Mouse (Mus musculus) myocyte (in vitro differentiated cells): ENCODE data around the gene Noxa1. TPM values are rescaled to one million over a fixed set of nuclear protein-coding genes. Genes with fewer than 3 reads are reported as not detected.

ENCODE experiments used
- H3K27me3 ChIP-seq: one replicate; pipeline ENCODE4 v1.6.1; 2011; ENCODE audit not compliant: control insufficient read depth, insufficient read depth, insufficient read length
- H3K36me3 ChIP-seq: one replicate; pipeline ENCODE4 v1.6.1; 2011; ENCODE audit not compliant: control insufficient read depth, insufficient read depth
- H3K4me2 ChIP-seq: one replicate; pipeline ENCODE4 v1.6.1; 2011; ENCODE audit warnings: low read depth, control low read depth
- H3K4me3 ChIP-seq: one replicate; pipeline ENCODE4 v1.5.1; 2011; ENCODE audit warnings: mild to moderate bottlenecking, control low read depth, moderate library complexity
- H3K79me2 ChIP-seq: one replicate; pipeline ENCODE4 v1.6.1; 2011; ENCODE audit not compliant: control insufficient read depth, insufficient read depth
- H3ac ChIP-seq: one replicate; pipeline ENCODE4 v1.6.1; 2011; ENCODE audit not compliant: control insufficient read depth, insufficient read length
- CEBPB ChIP-seq: IDR thresholded peaks from 2 replicates; pipeline ENCODE4 v1.6.1; 2011; ENCODE audit warnings: mild to moderate bottlenecking, moderate library complexity; ENCODE audit not compliant: poor library complexity, insufficient read depth, severe bottlenecking
- E2F4 ChIP-seq: IDR thresholded peaks from one replicate; pipeline ENCODE4 v1.6.1; 2011; ENCODE audit warnings: mild to moderate bottlenecking, control low read depth, moderate library complexity; ENCODE audit not compliant: insufficient read depth
- MAX ChIP-seq: IDR thresholded peaks from one replicate; pipeline ENCODE4 v1.6.1; 2011; ENCODE audit warnings: low read depth, mild to moderate bottlenecking, control low read depth
- MYOD1 ChIP-seq, 3 experiments: IDR thresholded peaks; one replicate each; pipeline ENCODE4 v1.6.1; 2011; ENCODE audit warnings: control low read depth in 2 of 3, low read depth in 2 of 3, mild to moderate bottlenecking in 2 of 3, moderate library complexity in 1 of 3; ENCODE audit not compliant: insufficient read length in 2 of 3, control insufficient read depth in 1 of 3
- MYOG ChIP-seq, 3 experiments: IDR thresholded peaks; one replicate each; pipeline ENCODE4 v1.6.1; 2011; ENCODE audit warnings: control low read depth in 2 of 3, low read depth in 2 of 3, mild to moderate bottlenecking in 2 of 3; ENCODE audit not compliant: insufficient read length in 2 of 3, control insufficient read depth in 1 of 3, insufficient read depth in 1 of 3
- POLR2A ChIP-seq: IDR thresholded peaks from one replicate; pipeline ENCODE4 v1.6.1; 2011; ENCODE audit warnings: low read depth, mild to moderate bottlenecking, control low read depth, moderate library complexity; ENCODE audit not compliant: insufficient read length
- POLR2AphosphoS2 ChIP-seq: IDR thresholded peaks from one replicate; pipeline ENCODE4 v1.6.1; 2011; ENCODE audit warnings: low read depth, control low read depth; ENCODE audit not compliant: insufficient read length
- REST ChIP-seq: IDR thresholded peaks from one replicate; pipeline ENCODE4 v1.6.1; 2011; ENCODE audit warnings: mild to moderate bottlenecking, control low read depth, moderate library complexity; ENCODE audit not compliant: insufficient read depth, insufficient read length
- SRF ChIP-seq: IDR thresholded peaks from one replicate; pipeline ENCODE4 v1.6.1; 2011; ENCODE audit warnings: low read depth; ENCODE audit not compliant: control insufficient read depth, insufficient read length
- TCF12 ChIP-seq: IDR thresholded peaks from one replicate; pipeline ENCODE4 v1.6.1; 2011; ENCODE audit warnings: mild to moderate bottlenecking, control low read depth; ENCODE audit not compliant: poor library complexity, insufficient read depth, severe bottlenecking
- TCF3 ChIP-seq: IDR thresholded peaks from one replicate; pipeline ENCODE4 v1.6.1; 2011; ENCODE audit warnings: low read depth, control low read depth; ENCODE audit not compliant: insufficient read length
- USF1 ChIP-seq: IDR thresholded peaks from one replicate; pipeline ENCODE4 v1.6.1; 2011; ENCODE audit warnings: low read depth, mild to moderate bottlenecking, control low read depth, moderate library complexity
- polyA plus RNA-seq: library from polyadenylated mRNA; unstranded; fragments of >200 nt; fragmentation: generic; extraction: Trizol; gene quantifications from one replicate; pipeline ENCODE4 v1.2.1, GENCODE M21; 2012; ENCODE audit warnings: missing spikeins

Gene Noxa1
- polyA plus RNA-seq, 1 experiment: not detected

- H3K4me3 ChIP-seq: no peak overlapping the region
- TF ChIP-seq MYOD1 (IDR thresholded peaks at IDR 0.05; ENCODE audit: control insufficient read depth in 1 of 3, insufficient read length in 2 of 3, low read depth in 2 of 3) (no peak), MYOG (IDR thresholded peaks at IDR 0.05; ENCODE audit: control insufficient read depth in 1 of 3, insufficient read depth in 1 of 3, insufficient read length in 2 of 3, low read depth in 2 of 3) (no peak), E2F4 (no peak), TCF12 (no peak), REST (no peak), POLR2AphosphoS2 (no peak), MAX (no peak), SRF (no peak), USF1 (no peak), POLR2A (no peak), TCF3 (no peak)
- H3K4me2 ChIP-seq: no peak overlapping the region
- no peaks in the 10 kb centered on the region for H3K36me3 ChIP-seq
- no peak overlapping the region for H3ac ChIP-seq
- H3K27me3 ChIP-seq: peaks cover 66% of the 10 kb centered on the region
- no peaks in the 10 kb centered on the region for H3K79me2 ChIP-seq
Observed at GRCm38 (mm10) chr2:25085571-25085970, 9.4 kb downstream of the Noxa1 start.

DNA sequence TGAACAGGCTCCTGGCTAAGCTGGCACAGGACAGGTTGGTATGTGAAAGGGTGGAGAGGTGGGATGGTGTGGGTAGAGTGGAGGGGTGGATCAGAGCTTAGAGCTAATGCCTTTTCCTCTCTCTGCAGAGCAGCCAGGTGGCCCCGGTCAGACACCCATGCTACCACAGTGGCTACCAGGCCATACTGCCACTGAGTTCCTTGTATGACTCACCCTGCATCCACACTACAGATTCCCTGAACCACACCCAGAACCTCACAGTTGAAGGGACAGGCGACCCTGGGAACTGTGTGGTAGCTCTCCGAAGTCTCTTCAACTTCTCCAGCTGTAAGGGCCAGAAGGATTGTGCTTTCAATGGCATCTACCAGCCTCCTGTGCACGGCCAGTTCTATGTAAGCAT lies 11.3 kb downstream of the Noxa1 start:
- Histone ChIP-seq H3K27me3 (peaks cover 82% of the 10 kb centered on the region), H3K79me2 (no peaks in the 10 kb centered on the region), H3K4me3 (no peak overlapping the region), H3K36me3 (no peaks in the 10 kb centered on the region), H3ac (no peak overlapping the region), H3K4me2 (no peak overlapping the region)
- TF ChIP-seq REST (no peak), POLR2AphosphoS2 (no peak), MYOD1 (IDR thresholded peaks at IDR 0.05; ENCODE audit: control insufficient read depth in 1 of 3, insufficient read length in 2 of 3, low read depth in 2 of 3) (no peak), MAX (no peak), TCF3 (no peak), SRF (no peak), POLR2A (no peak), USF1 (no peak), TCF12 (no peak), MYOG (IDR thresholded peaks at IDR 0.05; ENCODE audit: control insufficient read depth in 1 of 3, insufficient read depth in 1 of 3, insufficient read length in 2 of 3, low read depth in 2 of 3) (no peak), CEBPB (no peak), E2F4 (no peak)

DNA sequence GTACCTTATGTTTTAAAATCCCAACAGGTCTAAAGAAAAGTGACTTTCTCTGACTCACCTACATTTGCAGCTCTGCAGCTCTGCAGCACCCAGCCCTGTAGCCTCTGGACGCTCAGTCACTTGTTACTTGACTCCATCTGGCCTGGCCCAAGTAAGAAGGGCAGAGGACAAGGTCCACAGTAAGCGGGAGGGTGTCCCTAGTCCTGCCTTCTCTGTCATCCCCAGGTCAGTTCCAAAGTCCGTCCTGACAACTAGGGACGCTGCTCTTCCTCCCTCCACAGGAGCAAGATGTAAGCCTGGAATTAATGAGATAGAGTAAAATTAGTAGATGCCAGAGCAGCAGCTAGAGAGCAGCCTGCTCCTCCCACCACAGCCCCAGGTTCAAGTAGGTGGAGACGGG lies 14.9 kb downstream of the Noxa1 start, which contains the start of gene Entpd8:
Gene Entpd8 (plus strand): TSS at position 229 of the 400 bp plus-strand sequence.
- no peaks in the 10 kb centered on the region for H3K36me3 ChIP-seq
- H3K4me3 ChIP-seq: no peak within 1 kb of the TSS
- H3K4me2 ChIP-seq: no peak within 1 kb of the TSS
- H3ac ChIP-seq: no peak within 1 kb of the TSS
- no peaks in the 10 kb centered on the region for H3K79me2 ChIP-seq
- peaks cover 69% of the 10 kb centered on the region for H3K27me3 ChIP-seq
- no peak for TF ChIP-seq USF1
- TF ChIP-seq SRF: no peak
- no peak for TF ChIP-seq MAX
- TF ChIP-seq POLR2A: no peak
- TF ChIP-seq POLR2AphosphoS2: no peak
- TF ChIP-seq REST: no peak
- TF ChIP-seq CEBPB: no peak
- no peak for TF ChIP-seq MYOD1 (IDR thresholded peaks at IDR 0.05; ENCODE audit: control insufficient read depth in 1 of 3, insufficient read length in 2 of 3, low read depth in 2 of 3)
- TF ChIP-seq MYOG (IDR thresholded peaks at IDR 0.05; ENCODE audit: control insufficient read depth in 1 of 3, insufficient read depth in 1 of 3, insufficient read length in 2 of 3, low read depth in 2 of 3): no peak
- TF ChIP-seq TCF12: no peak
- TF ChIP-seq E2F4: no peak
- TF ChIP-seq TCF3: no peak

DNA sequence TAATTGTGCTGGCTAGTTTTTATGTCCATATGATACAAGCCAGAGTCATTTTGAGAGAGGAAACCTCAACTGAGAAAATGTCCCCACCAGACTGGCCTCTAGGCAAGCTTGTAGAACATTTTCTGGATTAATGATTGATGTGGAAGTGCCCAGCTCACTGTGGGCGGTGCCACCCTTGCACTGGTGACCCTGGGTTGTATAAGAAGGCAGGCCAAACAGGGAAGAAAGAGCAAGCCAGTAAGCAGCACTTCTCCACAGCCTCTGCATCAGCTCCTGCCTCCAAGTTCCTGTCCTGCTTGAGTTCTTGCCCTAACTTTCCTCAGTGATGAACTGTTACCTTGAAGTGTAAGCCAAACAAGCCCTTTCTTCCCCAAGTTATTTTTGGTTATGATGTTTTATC lies 16.0 kb downstream of the Noxa1 start:
- Histone ChIP-seq H3K27me3 (peaks cover 64% of the 10 kb centered on the region), H3ac (no peak overlapping the region), H3K36me3 (no peaks in the 10 kb centered on the region), H3K4me3 (no peak overlapping the region), H3K79me2 (no peaks in the 10 kb centered on the region), H3K4me2 (no peak overlapping the region)
- no peak for TF ChIP-seq MAX
- TF ChIP-seq USF1: no peak
- no peak for TF ChIP-seq MYOG (IDR thresholded peaks at IDR 0.05; ENCODE audit: control insufficient read depth in 1 of 3, insufficient read depth in 1 of 3, insufficient read length in 2 of 3, low read depth in 2 of 3)
- no peak for TF ChIP-seq POLR2A
- no peak for TF ChIP-seq TCF3
- no peak for TF ChIP-seq MYOD1 (IDR thresholded peaks at IDR 0.05; ENCODE audit: control insufficient read depth in 1 of 3, insufficient read length in 2 of 3, low read depth in 2 of 3)
- no peak for TF ChIP-seq E2F4
- no peak for TF ChIP-seq REST
- no peak for TF ChIP-seq SRF

DNA sequence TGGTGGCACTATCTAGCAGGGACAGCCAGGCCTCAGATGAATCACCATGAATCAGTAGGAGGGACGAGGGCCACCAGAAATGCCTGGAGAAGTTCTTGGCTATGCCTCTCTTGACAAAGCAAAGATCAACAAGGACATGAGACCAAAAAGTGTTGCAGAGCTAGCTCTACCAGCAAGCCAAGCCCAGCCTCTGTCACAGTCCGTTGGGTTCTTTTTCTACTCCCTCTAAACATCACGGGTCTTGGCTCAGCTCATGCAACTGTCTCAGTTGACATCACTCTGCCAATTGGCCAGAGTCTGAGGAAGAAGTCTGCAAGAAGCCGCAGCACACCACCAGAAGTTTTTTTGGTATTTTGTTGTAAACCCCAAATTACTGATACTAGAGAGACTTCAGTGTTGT lies 19.4 kb downstream of the Noxa1 start:
- Histone ChIP-seq H3K36me3 (no peaks in the 10 kb centered on the region), H3ac (no peak overlapping the region), H3K4me3 (no peak overlapping the region), H3K27me3 (peaks cover 29% of the 10 kb centered on the region), H3K79me2 (no peaks in the 10 kb centered on the region), H3K4me2 (no peak overlapping the region)
- TF ChIP-seq MAX (no peak), MYOD1 (IDR thresholded peaks at IDR 0.05; ENCODE audit: control insufficient read depth in 1 of 3, insufficient read length in 2 of 3, low read depth in 2 of 3) (no peak), USF1 (no peak), TCF3 (no peak), SRF (no peak), REST (no peak), POLR2AphosphoS2 (no peak), CEBPB (no peak), MYOG (IDR thresholded peaks at IDR 0.05; ENCODE audit: control insufficient read depth in 1 of 3, insufficient read depth in 1 of 3, insufficient read length in 2 of 3, low read depth in 2 of 3) (no peak), POLR2A (no peak), TCF12 (no peak), E2F4 (no peak)
